Mouse (Mus musculus) CD4-positive naive resting alpha-beta T cell, adult 57 days (primary cell): ENCODE data around the gene Adcy10. TPM values are rescaled to one million over a fixed set of nuclear protein-coding genes. Genes with fewer than 3 reads are reported as not detected.

Experiments
- total RNA-seq: library from RNA; stranded (reverse); gene quantifications from one replicate; pipeline ENCODE4 v1.2.4, GENCODE M21; 2023

The Adcy10 gene
- 1.4 TPM for total RNA-seq

DNA sequence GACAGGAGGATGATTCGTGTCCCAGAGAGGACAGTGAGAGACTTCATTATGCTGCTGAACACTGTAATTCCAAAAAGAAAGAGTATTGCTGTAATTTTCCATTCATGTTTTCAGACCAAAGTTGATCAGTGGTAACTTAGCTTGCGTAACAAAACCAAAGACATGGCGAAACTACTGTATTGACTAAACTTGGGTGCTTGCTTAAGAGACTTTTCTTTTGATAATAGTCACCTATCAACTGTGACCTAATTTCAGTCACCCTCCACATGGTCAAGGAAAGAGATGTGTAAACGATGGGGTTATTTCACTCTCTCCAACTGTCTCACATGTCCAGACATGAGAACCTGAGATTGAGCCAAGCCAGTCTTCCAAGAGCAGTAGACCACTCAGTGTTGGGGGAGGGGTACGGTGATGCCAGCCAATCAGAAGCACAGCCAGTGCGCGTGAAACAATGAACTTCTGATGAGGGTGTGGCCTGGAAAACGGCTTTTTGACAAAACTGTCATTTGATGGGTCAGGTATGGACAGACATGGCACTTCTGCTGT is at the start of gene Adcy10:
Adcy10 (plus strand) TSS at position 496 of the 546 bp plus-strand sequence.

DNA sequence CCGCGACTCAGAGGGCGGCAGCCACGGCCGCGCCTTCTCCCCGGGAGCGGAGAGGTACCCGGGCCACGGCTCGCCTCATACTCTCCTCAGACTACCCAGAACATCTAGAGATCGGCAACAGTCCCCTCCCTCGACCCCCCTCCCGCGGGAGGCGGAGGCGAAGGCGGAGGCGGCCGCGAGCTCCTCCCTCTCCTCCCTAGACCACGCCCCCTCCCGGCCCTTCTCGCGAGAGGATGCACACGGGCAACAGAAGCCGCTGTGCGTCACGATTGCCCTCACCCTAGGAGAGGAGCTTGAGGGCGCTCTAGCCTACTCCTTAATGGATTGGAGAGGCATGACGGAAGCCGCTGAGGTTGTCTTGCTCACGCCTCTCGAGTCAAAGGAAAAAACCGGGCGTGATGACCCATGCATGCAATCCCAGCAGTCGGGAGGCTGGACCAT is 24.6 kb upstream of the Adcy10 start, which contains the start of the genes Dcaf6 and Mpc2:
Dcaf6 (minus strand) TSS at position 116 of the 441 bp plus-strand sequence.
Mpc2 (plus strand) TSS at position 278 of the 441 bp plus-strand sequence.

Other genes starting within 250 kb of the Adcy10 start
- 154 TPM for gene Tiprl, start 248.2 kb upstream of the Adcy10 start, total RNA-seq
- 0.33 TPM for gene Gpr161, start 189.4 kb upstream of the Adcy10 start, total RNA-seq
- 35.3 TPM for gene Dcaf6, start 24.7 kb upstream of the Adcy10 start, total RNA-seq
- 29.8 TPM for gene Mpc2, start 24.5 kb upstream of the Adcy10 start, total RNA-seq
- 3.6 TPM for gene Mpzl1, start 149.4 kb downstream of the Adcy10 start, total RNA-seq
- gene Rcsd1, start 224.6 kb downstream of the Adcy10 start, total RNA-seq = 192 TPM